Mouse (Mus musculus) cerebellum, postnatal 36 days (tissue): ENCODE measurements at regions not wholly inside any gene's neighbourhood (a gene's known extent, or its start where the extent isn't known, plus 50 kb on each side); places are given as distances from the start of the nearest gene placed in this dataset.

Experiments used
- DNase-seq, 2 experiments: peaks; one replicate each; pipeline ENCODE4 v3.0.0; 2021 to 2022; ENCODE audit warnings: mixed read lengths in 2 of 2

DNA sequence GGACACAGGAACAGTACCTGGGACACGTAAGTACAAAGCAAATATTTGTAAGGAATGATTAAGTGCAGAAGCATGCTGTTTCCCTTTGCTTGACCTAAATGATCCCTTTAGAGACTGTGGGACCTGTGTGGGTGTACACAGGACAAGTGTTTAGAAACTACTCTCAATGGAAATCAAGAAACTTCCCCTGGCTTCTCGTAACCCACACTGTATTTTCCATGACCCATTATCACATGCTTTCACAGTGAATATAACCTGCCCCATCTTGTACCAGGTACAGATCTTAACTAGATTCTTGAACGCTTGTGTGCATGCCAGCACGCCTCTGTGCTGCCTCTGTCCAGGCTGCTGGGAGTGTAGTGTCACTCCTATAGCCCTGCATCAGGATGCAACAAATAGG, 177.8 kb upstream of the Ahr start:
- DNase-seq, result no peak

DNA sequence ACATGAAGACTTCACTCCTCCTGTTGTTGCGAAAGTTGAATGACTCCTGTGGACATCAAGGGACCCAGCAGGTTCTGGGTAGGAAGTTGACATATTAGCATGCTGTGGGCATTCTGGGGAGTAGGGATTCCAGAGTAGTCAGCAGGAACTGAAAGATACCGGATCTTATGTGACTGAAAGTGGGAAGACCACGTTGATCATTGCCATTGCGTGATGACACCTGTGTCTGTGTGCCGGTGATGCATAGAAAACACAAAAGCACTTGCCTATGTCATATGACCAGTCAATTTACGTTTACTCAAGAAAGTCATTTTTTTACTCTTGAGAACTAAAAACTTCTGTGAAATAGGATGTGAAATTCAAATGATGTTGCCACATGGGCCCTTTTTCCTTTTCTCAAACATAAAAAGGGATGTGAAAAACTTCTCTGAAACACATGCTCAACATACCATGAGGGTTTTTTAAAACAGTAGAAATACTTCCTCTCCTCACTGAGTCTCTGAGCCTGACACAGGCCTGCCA, 176.8 kb upstream of the Ahr start:
- DNase-seq, result no peak

DNA sequence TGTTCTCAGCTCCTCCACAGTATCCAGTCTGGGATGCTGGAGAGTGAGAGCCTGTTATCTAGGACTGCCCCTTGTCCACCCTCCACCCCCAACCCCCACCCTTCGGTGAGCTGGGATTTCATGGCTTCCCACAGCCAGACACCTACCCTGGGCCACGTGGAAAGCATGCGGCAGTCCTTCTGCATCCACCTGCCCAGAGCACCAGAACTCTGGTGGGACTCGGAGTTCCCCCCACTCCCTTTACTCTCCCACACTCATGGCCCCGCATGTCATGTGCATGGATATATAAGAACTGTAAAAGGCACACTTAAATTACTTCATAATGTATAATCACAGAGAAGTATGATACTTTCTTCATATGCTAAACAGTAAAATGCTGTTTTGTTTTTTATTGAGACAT, 175.5 kb upstream of the Ahr start:
- DNase-seq, result no peak

DNA sequence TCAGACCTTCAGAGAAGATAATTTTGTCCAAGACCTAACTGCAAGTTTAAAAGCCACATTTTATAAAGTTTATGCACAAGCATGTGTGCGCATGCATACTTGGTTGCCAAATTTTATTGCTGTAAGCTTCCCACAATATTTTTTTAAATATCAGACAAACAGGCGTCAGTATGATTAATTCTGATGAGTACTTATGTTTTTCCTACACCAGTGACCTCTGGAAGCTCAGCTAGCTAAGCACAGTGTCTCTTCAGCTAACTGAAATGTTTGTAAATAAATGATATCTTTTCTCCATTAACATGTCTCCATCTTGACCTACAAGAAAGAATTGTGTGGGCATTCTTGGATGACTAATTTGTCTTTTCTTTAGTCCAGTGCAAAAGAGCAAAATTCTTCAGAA, 168.6 kb upstream of the Ahr start:
- DNase-seq, result no peak

DNA sequence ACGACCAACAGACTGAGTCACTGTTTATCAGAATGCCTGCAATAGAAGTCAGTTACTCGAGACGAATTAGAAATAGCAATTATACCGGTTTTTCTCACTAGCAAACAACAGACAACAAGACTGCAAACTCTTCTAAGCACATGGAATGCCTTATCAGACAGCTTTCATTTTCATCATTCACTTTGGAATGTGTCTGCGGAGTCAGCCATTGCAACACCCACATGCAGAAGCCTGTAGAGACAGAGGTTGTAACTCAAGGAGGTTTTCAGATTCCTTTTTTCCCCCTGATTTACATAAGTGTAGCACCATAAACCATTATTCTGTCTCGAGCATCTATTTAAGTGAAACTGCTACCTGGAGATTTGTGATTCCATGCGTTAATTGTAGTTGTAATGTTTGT, 167.8 kb upstream of the Ahr start:
- DNase-seq, result no peak

DNA sequence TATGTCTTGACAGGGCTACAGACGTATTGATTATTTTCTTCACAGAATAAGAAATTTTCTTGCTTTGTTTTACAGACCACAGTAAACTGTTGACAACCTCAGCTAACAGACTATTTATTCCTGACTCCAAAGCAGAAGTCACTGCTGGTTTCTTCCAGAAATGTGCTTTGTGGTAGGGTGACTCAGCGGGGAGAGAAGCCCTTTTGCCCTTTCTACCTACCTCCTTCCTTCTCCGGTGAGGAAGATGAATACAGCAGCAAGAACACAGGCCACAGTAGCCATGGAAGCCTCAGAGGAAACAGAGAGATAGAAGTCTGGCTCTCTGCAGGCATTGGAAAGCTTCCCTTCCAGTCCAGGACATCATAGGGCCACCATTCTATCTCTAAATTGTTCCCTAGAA, 159.4 kb upstream of the Ahr start:
- DNase-seq, result no peak

DNA sequence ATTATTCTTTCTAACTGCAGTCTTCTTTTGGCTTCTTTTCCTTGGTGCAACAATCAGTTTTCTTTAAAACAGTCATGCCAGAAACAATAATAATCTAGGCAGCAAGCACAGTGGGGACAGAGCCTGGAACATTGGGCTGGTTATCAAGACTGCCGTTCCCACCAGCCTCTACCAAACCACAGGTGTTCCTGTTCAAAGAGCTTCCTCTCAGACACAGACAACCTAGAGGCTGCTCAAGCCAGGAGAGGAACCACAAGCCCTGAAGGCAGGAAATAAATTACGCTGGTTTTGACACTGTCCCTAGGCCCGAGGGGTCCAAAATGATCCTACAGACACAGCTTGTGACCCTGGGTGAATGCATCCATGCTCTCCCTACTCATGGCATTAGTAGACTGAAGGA, 156.1 kb upstream of the Ahr start:
- DNase-seq, result no peak

DNA sequence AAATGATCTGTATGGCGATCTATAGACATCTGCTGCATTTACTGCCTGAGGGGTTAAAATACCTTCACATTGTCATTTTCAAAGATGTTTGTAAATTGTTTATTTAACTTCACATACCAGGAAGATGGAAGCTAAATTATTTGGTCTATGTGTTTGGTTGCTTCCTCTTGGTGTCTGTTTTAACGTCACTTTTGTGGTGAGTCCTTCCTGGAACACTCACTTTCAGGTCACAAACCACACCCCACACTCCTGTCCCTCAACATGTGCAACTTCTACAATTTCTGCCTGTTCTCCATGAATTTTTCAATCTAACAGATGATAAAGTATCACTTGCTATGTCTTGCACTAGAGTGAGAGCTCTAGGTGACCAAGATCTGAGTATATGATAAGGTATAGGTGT, 151.4 kb upstream of the Ahr start:
- DNase-seq, result no peak

DNA sequence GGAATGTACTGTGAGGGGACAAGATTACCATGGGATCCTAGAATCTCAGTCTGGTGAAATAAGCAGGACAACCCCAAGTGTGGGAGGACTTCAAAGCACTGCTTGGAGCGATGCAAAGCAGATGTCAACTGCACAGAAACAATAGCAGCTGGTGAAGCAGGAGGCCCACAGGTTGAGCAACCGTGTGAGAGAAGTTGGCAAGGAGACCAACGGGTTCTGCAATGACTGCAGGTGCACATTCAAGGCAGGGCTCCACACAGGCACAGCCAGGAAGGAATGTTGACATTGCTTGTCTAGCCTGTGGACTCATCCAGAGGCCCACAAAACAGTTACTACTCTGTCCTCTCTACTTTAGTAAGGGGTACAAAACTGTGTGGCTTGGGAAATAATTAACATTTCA, 150.4 kb upstream of the Ahr start:
- no peak for DNase-seq

DNA sequence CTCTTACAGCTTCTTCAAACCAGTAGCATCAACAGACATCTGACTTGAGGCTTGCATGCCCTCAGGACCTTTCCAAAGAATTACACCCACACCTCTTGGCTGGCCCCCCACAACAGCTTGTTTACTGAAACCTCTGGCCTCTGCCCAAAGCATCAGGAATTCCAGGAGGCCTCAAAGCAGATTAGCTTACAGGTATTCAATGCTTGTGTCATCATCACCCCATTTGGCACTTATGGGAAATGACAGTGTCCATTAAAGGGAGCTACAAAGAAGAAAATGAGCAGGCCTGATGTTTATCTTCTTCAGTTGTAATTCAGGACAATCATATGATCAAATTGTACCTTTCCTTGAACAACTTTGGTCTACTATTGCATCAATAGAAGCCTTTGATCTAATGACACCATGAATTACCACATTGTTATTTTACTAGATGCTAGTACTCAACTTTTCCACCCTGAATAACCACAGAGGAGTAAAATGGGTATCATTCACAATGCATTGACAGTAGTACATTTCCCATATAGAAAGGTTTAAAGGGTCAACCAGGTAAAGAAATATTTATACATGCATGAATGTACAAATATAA, 147.1 kb upstream of the Ahr start:
- no peak for DNase-seq

DNA sequence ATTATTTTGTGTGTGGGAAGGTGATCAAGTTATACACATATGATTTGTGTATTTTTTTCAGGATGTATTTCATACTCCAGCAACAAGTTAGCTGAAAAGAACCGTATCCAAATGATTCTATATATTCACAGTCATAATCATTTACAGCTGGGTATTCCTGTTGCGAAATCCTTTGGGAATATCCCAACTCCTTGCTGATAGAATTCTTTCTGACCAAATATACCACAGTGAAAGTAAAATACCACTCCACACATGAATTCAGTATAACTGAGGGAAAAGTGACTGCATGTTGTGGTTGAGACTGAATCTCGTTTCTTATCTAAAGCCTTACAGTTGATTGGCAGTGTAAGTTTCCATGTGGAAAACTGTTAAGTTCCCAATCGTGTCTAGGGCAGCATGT, 145.1 kb upstream of the Ahr start:
- no peak for DNase-seq

DNA sequence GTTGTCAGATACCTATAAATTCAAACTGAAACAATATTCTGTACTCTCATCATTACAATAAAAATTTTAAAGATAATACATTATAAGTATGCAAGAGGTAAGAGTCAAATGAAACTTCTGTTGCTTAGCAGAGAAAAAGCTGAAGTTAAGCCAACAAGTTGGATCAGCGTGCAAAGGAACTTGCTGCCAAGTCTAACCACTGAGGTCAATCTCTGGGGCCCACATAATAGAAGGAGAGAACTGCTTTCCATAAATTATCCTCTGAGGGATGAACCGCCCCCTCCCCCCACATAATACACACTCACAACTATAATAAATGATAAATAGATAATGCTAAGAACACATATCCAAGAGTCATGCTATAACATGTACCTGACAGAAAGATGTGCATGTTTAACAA, 144.2 kb upstream of the Ahr start:
- DNase-seq, result no peak

DNA sequence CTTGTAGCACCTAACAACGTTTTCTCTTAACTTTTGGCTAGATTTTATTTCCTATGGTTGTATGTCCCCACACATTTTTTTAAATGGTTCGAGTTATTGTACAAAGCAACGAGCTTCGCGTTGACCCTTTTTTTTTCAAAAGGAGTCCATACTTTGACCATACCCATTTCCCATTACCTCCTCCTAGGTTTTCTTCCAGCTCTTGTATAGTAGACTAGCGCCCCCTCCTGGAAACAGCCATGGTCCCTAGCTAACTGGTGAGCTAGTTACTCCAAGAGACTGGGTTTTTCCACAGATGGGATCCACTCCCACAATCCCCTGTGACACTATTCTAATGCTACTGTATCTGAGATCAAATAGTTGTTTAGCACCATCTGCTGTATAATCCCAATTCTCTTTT, 139.6 kb upstream of the Ahr start:
- DNase-seq, result peak; percentile 4 to 5

DNA sequence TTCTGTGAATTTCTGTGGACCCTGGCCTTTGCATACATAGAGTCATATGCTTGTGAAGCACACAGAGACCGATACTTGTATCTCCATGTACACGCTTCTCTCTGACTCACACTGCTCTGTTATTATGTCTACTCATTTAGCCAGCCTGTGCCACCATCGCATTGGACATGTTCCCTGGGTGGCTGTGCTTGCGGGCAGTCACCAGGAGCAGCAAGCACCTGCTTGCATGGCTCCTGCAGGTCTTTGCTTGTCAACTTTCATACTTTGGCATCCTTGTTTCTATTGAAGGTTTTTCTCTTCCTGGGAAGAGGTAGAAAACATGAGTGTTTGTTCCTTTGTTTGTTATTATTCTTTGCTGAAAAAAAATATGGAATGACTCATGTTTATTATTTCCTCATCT, 136.1 kb upstream of the Ahr start:
- DNase-seq, result no peak

DNA sequence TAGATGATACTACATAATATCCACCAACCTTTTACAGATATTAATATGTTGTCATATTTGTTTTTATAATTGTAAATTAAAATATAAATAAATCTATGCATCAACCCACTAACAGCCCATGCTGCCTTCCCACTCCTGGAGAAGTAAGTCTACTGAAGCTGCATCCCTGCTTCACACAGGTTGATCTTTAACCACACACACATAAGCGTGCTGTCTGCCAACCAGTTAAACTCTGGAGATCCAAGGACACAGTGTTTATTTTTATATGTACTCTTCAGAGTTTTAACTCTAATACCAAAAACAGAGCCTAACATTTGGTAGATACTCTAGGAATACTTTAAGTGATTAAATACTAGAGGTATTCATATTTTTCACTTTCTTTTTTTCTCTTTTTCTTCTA, 133.9 kb upstream of the Ahr start:
- no peak for DNase-seq

DNA sequence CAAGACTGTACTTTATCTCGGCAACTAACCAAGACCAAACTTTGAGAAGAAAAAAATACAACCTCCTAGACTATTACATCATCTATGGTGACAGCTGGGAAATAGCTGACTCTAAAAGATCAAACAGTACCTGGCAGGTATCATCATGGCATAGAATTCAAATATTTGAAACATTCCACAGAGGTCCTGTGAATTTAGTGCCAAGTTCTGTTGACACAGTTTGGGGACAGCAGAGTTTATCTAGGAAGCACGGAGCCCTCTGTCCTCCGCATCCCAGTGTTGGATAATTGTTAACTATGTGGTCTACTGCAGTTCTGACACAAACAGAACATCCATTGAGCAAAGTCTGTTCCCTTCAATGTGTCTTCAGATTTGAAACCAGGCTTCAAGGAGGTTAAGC, 132.9 kb upstream of the Ahr start:
- no peak for DNase-seq

DNA sequence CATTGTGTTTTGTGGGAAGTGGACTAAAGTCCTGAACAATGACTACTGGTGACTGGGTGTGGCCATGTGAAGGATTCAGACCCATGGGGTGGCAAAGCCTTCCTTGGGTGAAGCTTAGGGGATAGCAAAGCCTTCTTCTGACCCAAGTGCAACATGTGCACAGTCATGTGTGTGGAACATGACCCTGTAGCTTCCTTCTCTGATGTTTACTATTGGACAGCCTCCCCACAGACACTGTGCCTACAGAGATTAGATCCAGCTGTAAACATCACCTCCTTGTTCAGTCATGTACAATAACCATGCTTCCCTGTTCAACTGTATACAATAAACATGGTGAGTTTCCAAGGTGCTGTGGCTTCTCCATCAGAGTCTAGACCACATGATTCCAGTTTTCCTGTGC, 132.4 kb upstream of the Ahr start:
- DNase-seq, result no peak

DNA sequence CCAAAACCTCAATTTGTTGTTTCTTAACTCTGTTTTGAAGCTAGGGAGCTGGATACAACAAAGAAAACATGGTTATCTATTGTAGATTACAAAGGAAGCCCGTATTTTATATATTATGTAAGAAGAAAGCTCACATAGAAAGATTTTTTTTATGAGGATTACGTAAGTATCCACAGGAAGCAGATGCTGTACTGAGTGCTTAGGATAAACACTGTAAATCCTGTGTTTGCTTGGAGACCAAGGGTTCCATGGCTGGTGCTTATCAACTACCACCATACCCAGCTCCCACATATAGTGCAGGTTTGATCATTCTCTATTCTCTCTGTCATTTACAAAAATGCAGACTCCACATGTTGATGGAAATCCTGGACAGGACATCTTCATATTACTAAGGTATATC, 131.2 kb upstream of the Ahr start:
- no peak for DNase-seq

DNA sequence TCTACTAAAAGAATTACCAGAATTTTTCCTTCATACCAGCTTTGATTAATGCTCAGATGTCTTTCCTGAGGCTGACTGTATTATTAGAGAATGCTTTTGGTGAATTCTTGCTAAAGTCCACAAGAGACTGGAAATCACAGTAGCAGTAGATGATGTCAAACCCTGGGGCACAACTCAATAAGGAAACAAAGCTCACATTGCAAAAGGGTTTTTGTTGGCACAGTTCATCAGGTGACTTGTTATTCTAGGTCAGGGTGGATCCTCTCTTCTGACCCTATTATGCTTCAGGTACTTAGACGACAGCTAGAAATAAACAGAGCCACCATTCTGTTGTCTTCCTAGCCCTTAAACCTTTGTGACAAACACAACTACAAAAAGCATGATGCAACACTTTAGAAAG, 128.2 kb upstream of the Ahr start:
- DNase-seq, result no peak

DNA sequence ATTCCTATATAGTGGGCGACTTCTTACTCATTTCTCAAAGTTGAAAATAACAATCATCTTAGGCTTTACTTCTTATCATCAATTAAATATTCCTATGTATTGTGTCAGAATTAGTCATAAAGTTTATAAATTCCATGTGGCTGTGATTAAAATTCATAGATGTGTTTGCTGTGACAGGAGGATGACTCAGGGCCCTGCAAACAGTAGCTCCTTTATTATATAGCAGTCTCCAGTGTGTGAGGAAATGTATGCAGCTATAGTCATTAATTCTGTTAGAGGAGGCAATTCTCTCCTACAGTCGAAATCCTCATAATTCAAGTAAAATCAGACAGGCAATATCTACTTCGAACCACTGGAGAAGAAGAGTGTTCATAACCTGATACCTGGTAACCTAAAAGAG, 121.7 kb upstream of the Ahr start:
- no peak for DNase-seq

DNA sequence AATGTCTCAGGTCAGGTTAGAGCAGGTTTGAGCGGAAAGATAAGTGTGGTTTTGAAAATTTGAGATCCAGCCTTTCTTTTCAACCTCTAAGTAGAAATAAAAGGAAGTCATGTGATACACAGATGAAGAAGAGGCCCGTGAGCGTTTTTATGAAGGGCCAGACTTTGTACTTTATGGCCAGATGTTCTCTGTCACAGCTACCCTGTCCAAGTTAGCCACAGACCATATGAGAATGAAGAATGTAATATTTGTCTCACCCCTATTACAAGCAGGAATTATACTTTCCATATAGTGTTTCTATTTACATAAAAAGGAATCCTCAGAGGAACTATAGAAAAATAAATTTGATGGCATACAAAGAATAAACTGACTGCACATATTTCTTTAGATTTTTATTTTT, 114.9 kb upstream of the Ahr start:
- no peak for DNase-seq

DNA sequence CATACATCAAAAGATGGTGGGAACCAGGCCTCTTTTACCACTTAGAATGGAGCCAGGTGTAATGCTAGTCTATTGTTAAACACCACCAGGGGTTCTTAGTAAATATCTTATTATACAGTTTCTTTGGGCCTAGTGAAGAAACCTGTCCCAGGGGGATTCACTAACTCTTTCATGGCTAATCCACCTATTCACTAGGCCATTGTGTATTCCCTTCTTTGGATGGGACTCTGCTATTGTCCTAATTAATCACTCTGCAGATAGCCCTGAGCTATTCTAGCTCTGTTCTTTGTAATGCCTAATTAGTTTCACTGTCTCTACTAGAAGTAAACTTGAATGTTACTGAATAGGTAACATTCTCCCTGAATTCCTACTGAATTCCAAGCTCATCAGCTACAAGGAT, 107.6 kb upstream of the Ahr start:
- no peak for DNase-seq

DNA sequence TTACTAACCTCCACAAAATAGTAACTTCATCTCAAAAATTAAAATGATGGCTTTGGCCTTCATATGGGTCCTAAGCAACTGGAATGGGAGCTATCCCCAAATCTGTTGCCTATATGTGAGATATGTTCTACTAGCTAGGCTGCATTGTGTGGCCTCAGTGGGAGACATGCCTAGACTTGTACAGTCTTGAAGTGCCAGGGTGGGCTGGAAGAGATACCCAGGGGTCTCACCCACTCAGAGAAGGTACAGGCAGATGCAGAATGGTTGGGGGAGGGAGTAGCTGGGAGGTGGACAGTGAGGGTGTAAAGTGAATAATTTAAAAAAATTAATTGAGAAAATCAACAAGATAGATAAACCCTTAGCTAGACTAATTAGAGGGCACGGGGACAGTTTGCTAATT, 106.9 kb upstream of the Ahr start:
- no peak for DNase-seq

DNA sequence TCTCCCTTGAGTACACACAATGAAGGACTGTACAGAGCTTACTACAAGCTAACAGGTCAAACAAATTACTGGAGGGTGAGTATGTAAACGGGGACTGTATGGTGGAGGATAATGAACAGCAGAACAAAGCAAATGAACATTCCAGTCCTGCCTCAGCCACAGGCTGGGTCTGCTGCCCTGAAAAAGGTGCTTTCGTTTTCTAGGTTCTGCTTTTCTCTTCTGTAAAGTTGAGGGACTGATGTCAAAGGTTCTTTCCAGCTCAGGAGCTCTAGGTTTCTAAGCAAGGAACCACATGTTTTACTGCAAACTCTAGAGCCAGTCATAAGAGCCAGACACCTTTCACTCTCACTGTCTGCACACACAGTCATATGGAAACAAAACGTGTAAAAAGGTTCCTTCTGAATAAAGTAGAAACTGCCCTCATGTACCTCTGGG, 106.1 kb upstream of the Ahr start:
- no peak for DNase-seq

DNA sequence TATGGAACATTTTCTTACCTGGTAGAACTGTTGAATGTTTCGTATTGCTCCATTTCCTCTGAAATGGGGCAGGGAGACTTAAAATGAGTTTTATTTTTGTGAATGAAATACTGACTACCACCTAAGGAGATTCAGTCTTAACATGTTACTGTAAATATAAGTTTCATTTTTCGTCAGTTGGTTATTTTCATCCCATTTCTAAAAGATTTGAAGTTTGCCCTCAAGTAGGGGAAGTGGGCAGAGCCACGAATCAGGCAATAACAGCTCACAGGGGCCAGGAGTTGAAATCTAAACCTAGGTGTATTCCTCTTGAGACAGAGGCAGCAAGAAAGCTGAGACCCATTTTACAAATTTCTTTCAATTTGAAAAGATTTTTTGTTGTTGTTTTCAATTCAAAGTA, 88.6 kb upstream of the Ahr start:
- no peak for DNase-seq

DNA sequence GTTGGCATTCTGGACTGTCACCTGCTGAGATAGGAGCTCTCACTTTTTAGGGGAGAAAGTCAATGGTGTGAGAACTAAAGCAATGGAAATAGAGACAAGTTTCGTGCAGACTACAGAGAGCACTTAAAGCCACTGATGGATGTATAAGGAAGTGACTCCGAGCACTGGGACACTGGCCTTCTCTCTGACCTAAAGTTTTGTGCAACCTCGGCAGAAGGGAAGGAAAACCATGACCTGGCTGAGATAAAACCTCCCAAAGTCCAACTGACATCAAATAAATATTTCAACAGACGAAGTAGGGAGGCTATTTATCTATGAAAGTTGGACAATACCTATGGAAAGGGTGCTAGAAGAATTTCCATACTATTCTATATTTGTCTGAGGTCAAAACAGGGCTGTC, 80.0 kb upstream of the Ahr start:
- DNase-seq, result no peak
